Mouse (Mus musculus) brain, embryonic 18.5 days (tissue): ENCODE measurements around the gene Cdca5.
"Not testable (repeated sequence)": the region's sequence is repeated elsewhere in the genome, so short reads cannot be mapped to it uniquely, and the experiment has no call there.

Experiments
- DNase-seq: peaks from one replicate; pipeline ENCODE4 v3.0.0-alpha.2; 2012; ENCODE audit warnings: low read depth, low spot score

Cdca5 gene

DNA sequence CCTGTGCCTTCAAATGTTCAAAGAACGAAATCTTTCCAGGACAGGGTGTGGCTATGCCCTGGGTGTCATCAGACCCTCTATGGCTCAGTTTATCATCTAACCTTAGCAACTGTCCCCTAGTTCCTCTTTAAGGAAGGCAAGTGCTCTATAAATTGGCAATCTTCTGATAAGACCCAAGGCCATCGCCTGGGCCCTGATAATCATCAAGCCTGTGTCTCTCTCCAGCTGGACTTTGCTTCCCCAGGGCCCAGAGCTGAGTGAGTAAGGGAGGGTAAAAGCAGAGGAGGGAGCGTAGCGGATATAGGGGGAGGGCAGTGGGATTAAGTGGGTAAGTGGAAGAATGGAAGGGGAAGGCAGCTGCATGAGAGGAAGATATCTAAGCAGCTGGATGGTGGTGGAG lies 19.7 kb downstream of the Cdca5 start:
- no peak for DNase-seq

DNA sequence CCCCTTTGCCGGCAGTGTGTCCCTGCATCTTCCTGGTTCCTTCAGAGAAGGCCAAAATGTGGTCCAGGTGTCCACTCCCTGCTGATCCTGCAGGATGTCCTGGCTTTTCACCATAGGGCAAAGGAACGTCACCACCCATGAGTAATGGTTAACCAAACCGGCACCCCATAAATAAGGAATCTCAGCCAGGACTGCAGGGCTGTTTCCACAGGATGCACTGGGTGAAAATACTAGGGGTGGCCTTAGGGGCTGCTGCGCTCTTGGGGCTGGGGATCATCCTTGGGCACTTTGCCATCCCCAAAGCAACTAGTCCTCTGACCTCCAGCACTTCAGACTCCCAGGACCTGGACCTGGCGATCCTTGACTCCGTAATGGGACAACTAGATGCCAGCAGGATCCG lies 20.8 kb downstream of the Cdca5 start, which contains the start of gene Naaladl1:
TSS of gene Naaladl1 (plus strand) at position 197 of the 400 bp plus-strand sequence.
- no peak for DNase-seq

- DNase-seq = no peak
Measured at GRCm38 (mm10) chr19:6113116-6113515, 28.3 kb downstream of the Cdca5 start.

GRCm38 (mm10) chr19:6116113-6116850 lies 31.5 kb downstream of the Cdca5 start:
- no peak for DNase-seq

GRCm38 (mm10) chr19:6117346-6117985 lies 32.7 kb downstream of the Cdca5 start:
- DNase-seq = no peak

DNA sequence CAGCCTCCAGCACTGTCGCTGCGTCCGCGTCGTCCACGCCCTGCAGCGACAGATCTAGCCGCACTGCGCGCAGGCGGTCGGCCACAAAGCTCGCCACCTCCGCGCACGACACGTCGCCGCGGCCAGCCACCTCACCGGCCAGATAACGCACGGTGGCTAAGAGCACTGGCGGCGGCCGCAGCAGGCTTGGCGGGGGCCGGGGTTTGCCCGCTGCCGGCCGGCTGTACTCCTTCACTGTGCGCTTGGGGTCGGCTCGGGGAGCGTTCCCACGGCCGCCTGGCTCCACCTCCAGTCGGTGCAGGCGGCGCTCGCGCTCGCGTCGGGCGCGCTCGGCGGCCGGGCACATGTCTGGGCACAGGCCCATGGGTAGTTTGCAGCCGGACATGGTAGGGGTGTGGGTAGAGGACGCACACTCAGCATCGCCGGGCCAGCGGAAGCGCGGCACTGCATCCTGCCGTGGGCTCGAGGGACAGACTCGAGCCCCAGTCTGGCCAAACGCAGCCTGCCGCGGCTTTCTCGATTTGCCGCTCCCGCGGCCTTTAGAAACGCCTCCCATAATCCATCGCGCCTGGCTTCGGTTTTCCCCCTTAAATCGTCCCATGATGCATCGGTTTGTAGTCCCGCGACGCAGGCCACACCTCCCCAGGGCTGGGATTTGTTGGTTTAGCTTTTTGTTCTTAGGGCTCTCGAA lies 33.3 kb downstream of the Cdca5 start, which contains the start of gene Sac3d1:
TSS of gene Sac3d1 (minus strand) at position 665 of the 691 bp plus-strand sequence.
- peak; percentile 91 for DNase-seq

- DNase-seq = no peak
Measured at GRCm38 (mm10) chr19:6118677-6119185, 33.9 kb downstream of the Cdca5 start.

DNA sequence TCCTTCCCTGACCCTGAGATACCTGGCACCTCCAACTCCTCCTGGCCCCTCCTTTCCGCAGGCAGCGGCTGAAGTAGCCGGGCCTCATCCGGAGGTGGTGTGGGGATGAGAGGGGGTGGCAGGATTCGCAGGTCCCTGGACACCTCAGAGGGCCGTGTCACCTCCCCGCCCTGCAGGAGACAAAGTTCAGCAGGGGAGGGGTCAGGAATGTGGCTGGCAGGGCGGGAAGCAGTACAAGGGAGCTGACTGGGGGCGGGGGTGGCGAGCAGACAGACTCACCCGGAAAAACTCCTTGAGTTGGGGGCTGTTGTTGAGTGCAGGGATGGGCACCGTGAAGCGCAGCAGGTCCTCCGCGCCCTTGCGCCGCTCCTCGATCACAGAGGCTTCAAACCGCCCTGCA lies 37.0 kb downstream of the Cdca5 start:
- DNase-seq = no peak

DNA sequence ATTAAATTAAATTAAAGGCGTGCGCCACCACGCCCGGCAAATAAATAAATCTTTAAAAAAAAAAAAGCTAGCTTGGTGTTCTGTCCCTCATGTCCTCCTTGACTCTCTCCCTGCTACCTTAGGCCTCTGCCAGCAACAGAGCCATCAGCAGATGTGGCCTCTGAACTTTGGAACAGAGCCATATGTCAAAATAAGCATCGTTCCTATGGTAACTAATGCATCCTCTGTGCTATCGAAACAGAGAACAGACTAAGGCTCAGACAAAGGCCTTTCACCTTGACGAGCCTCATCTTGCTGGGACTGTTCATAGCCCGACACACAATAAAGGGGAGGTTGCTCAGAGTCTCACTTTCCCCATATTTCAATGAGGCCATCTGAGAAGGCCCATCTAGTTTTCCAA lies 38.5 kb downstream of the Cdca5 start:
- no peak for DNase-seq

- no peak for DNase-seq
Measured at GRCm38 (mm10) chr19:6124898-6125297, 40.1 kb downstream of the Cdca5 start.

GRCm38 (mm10) chr19:6126289-6126688 lies 41.5 kb downstream of the Cdca5 start:
- no peak for DNase-seq

DNA sequence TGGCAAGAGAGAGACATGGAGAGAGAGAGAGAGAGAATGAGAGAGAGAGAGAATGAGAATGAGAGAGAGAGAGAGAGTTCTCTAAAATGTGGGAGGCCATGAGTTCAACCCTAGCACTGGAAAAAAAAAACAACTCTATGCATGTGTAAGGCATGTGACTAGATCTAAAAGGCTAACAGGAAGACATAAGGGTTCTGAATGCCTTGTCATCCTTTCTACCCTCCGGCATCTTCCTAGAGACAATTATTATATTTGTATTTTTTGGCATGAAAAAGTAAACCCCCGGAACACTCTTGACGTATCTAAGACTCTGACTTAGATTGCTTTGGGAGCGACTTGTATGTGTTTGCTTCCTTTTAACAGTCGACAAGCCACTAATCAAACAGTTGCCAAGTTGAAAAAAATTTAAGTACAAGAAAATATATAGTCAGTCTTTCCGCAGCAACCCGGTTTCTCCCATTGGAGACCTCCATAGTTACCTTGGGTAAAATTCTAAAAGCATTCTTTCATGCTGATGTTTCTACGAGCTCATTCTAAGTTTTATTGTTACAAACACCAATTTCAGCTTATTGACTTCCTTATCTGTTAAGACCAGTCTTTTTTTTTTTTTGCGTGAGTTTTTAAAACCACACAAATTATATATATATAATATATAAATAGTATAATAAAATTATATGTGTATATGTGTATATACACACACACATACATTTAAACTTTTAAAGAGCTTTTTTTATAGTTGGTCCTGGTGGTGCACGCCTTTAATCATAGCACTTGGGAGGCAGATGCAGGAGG lies 42.2 kb downstream of the Cdca5 start:
- no peak for DNase-seq

GRCm38 (mm10) chr19:6127760-6128341 lies 43.1 kb downstream of the Cdca5 start, which contains the start of gene Snx15:
Gene Snx15, minus strand, starts transcription at chr19:6128304.
- DNase-seq = peak; percentile 91

- DNase-seq = not testable (repeated sequence)
Measured at GRCm38 (mm10) chr19:6130414-6131128, 45.8 kb downstream of the Cdca5 start.

GRCm38 (mm10) chr19:6132171-6132827 lies 47.5 kb downstream of the Cdca5 start:
- DNase-seq = no peak

- DNase-seq = not testable (repeated sequence)
Measured at GRCm38 (mm10) chr19:6133197-6133596, 48.4 kb downstream of the Cdca5 start.

DNA sequence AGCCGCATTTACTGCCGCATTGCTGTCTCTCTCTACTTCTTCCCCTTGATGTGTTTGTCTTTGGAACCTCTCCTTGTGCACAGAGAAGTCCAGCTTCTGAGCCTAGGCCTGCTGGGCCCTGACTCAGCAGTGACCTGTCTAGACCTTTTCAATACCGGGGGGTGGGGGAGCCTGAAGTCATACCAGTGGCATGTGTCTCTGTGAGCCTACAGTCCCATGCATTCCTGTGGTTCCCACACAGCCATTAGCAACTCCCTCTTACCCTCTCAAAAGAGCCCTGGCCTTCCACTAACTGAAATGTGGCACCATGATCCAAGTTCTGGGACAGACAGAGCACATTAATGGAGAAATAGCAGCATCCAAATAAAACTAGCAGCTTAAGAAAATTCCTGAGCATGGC lies 51.6 kb downstream of the Cdca5 start:
- DNase-seq = no peak

DNA sequence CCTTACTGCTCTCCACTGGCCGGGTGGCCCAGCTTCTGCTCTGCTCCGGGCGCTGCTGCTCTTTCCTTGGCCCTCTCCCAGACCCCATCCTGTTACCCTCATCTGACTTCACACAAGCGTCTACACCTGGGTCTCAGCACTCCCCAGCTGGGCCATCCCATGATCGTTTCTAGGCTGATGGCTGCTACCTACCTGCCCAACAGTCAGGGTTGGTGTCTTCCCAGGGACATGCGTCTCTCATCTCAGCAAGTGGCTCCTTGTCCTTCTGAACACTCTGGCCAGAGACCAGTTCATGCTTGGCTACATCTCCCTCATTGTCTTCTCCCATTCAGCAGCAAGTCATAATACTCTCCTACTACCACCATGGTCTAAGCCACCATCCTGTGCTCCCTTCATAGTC lies 54.9 kb downstream of the Cdca5 start:
- no peak for DNase-seq

DNA sequence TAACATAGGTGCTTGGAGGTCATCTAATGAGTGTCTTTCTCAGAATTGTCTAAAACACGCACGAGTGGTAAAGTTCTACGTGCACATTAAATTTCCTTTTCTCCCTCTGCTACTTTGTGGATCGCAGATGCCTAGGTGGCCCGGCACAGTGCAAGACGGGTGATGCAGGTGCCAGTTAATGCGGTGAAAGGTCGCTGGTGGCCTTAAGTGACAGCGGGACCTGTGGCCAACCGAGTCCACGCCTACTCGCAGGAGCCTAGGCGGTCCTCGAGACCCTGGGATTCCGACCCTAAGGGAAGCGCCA lies 55.5 kb downstream of the Cdca5 start:
- no peak for DNase-seq
